Mouse (Mus musculus) adrenal gland, postnatal 25 days (tissue): ENCODE results near the gene Olfr478. TPM values are rescaled to one million over a fixed set of nuclear protein-coding genes. Genes with fewer than 3 reads are reported as not detected.
"Not testable (repeated sequence)": the region's sequence is repeated elsewhere in the genome, so short reads cannot be mapped to it uniquely, and the experiment has no call there.

Experiments used
- DNase-seq: peaks from one replicate; pipeline ENCODE4 v3.0.0; 2021; ENCODE audit warnings: mixed read lengths
- long read RNA-seq: library from polyadenylated mRNA; stranded (forward); transcript quantifications from one replicate; pipeline ENCODE4 v2.0.0, GENCODE M21; 2021
- total RNA-seq: library from RNA; stranded (reverse); gene quantifications from 2 replicates; pipeline ENCODE4 v1.2.3, GENCODE M21; 2021

The Olfr478 gene
- not detected in 2 replicates for total RNA-seq
- long read RNA-seq, result 0 reads

GRCm38 (mm10) chr7:108033889-108034288 lies at the start of gene Olfr478:
Gene Olfr478, minus strand, starts transcription at chr7:108033989.
- DNase-seq, result no peak

GRCm38 (mm10) chr7:108079555-108079954 lies 45.8 kb upstream of the Olfr478 start, which contains the start of gene Olfr481:
Gene Olfr481, plus strand, starts transcription at chr7:108079855.
- DNase-seq, result no peak

GRCm38 (mm10) chr7:108067246-108067645 lies 33.5 kb upstream of the Olfr478 start, which contains the start of gene Olfr480:
Gene Olfr480, minus strand, starts transcription at chr7:108067346.
- no peak for DNase-seq

- no peak for DNase-seq
These were observed 16.6 kb upstream of the Olfr478 start, which contains the start of gene Olfr479 for GRCm38 (mm10) chr7:108050393-108050792. Gene Olfr479, plus strand, starts transcription at chr7:108050693.

GRCm38 (mm10) chr7:108014256-108014655 lies 19.5 kb downstream of the Olfr478 start:
- not testable (repeated sequence) for DNase-seq

GRCm38 (mm10) chr7:107986393-107986792 lies 47.4 kb downstream of the Olfr478 start, which contains the start of gene Olfr477:
Gene Olfr477, plus strand, starts transcription at chr7:107986693.
- no peak for DNase-seq

Other genes with a start within 250 kb of the Olfr478 start
- gene Ovch2, start 232.8 kb downstream of the Olfr478 start, total RNA-seq, result not detected in 2 replicates
- gene Olfr467, start 221.7 kb downstream of the Olfr478 start, total RNA-seq, result not detected in 2 replicates
- not detected in 2 replicates for gene Olfr469, start 208.4 kb downstream of the Olfr478 start, total RNA-seq
- gene Olfr470, start 186.5 kb downstream of the Olfr478 start, total RNA-seq, result not detected in 2 replicates
- not detected in 2 replicates for gene Olfr472, start 136.1 kb downstream of the Olfr478 start, total RNA-seq
- not detected in 2 replicates for gene Olfr473, start 103.5 kb downstream of the Olfr478 start, total RNA-seq
- not detected in 2 replicates for gene Olfr474, start 79.3 kb downstream of the Olfr478 start, total RNA-seq
- not detected in 2 replicates for gene Olfr476, start 69.2 kb downstream of the Olfr478 start, total RNA-seq
- not detected in 2 replicates for gene Olfr477, start 47.3 kb downstream of the Olfr478 start, total RNA-seq
- not detected in 2 replicates for gene Olfr479, start 16.7 kb upstream of the Olfr478 start, total RNA-seq
- not detected in 2 replicates for gene Olfr480, start 33.4 kb upstream of the Olfr478 start, total RNA-seq
- not detected in 2 replicates for gene Olfr481, start 45.9 kb upstream of the Olfr478 start, total RNA-seq
- gene Olfr482, start 63.6 kb upstream of the Olfr478 start, total RNA-seq, result 2.1 and 2.7 TPM in 2 replicates
- not detected in 2 replicates for gene Olfr483, start 66.9 kb upstream of the Olfr478 start, total RNA-seq
- gene Olfr484, start 93.5 kb upstream of the Olfr478 start, total RNA-seq, result not detected in 2 replicates
- gene Olfr485, start 125.9 kb upstream of the Olfr478 start, total RNA-seq, result not detected in 2 replicates
- gene Olfr486, start 138.8 kb upstream of the Olfr478 start, total RNA-seq, result not detected in 2 replicates
- not detected in 2 replicates for gene Olfr487, start 180.6 kb upstream of the Olfr478 start, total RNA-seq
- gene Olfr488, start 224.4 kb upstream of the Olfr478 start, total RNA-seq, result not detected in 2 replicates